Mouse (Mus musculus): ENCODE measurements around the gene Drd1.

Gene Drd1

GRCm38 (mm10) chr13:54072526-54073057, 17.1 kb upstream of the Drd1 start:
- no peak for DNase-seq

GRCm38 (mm10) chr13:54071606-54072331, 16.3 kb upstream of the Drd1 start, which contains the start of gene Sfxn1:
Gene Sfxn1 (plus strand): TSS chr13:54071869.
- peak; percentile 85 for DNase-seq

- no peak for DNase-seq
Observed at GRCm38 (mm10) chr13:54071011-54071410, 15.5 kb upstream of the Drd1 start.

GRCm38 (mm10) chr13:54067617-54068166, 12.2 kb upstream of the Drd1 start:
- DNase-seq: no peak

- DNase-seq: no peak
Observed at GRCm38 (mm10) chr13:54066081-54066746, 10.7 kb upstream of the Drd1 start.

- DNase-seq: no peak
Observed at GRCm38 (mm10) chr13:54063292-54063691, 7.8 kb upstream of the Drd1 start.

- no peak for DNase-seq
Observed at GRCm38 (mm10) chr13:54062068-54062467, 6.6 kb upstream of the Drd1 start.

GRCm38 (mm10) chr13:54054962-54055361, 543 bp downstream of the Drd1 start:
- DNase-seq: peak; percentile 20

- DNase-seq: no peak
Observed at GRCm38 (mm10) chr13:54051641-54052040, 3.9 kb downstream of the Drd1 start.

- no peak for DNase-seq
Observed at GRCm38 (mm10) chr13:54048679-54049352, 6.7 kb downstream of the Drd1 start.

- no peak for DNase-seq
Observed at GRCm38 (mm10) chr13:54040256-54040655, 15.2 kb downstream of the Drd1 start.

- no peak for DNase-seq
Observed at GRCm38 (mm10) chr13:54037936-54038335, 17.6 kb downstream of the Drd1 start.

GRCm38 (mm10) chr13:54035541-54035940, 20.0 kb downstream of the Drd1 start:
- DNase-seq: no peak

- DNase-seq: no peak
Observed at GRCm38 (mm10) chr13:54033653-54034052, 21.9 kb downstream of the Drd1 start.

- no peak for DNase-seq
Observed at GRCm38 (mm10) chr13:54027079-54027478, 28.4 kb downstream of the Drd1 start.

- peak; percentile 21 for DNase-seq
Observed at GRCm38 (mm10) chr13:54023311-54023710, 32.2 kb downstream of the Drd1 start.

- DNase-seq: no peak
Observed at GRCm38 (mm10) chr13:54008716-54009115, 46.8 kb downstream of the Drd1 start.
